Mouse (Mus musculus) embryonic facial prominence, embryonic 15.5 days (tissue): ENCODE measurements around the gene Gfm1. TPM values are rescaled to one million over a fixed set of nuclear protein-coding genes. Genes with fewer than 3 reads are reported as not detected.

Experiments used
- ATAC-seq: fragments of 200-750 bp; cut with Nextera tagmentation; 2 replicates; pipeline ENCODE4 v1.8.0; 2017; ENCODE audit warnings: low read depth, moderate TSS enrichment; ENCODE audit not compliant: insufficient number of reproducible peaks, low FRiP score, low TSS enrichment
- H3K27ac ChIP-seq: fragments of 300-500 bp; sonication (generic); replicated peaks from 2 replicates; pipeline ENCODE4 v1.5.1; 2015; ENCODE audit warnings: mild to moderate bottlenecking, inconsistent platforms
- H3K27me3 ChIP-seq: fragments of 300-500 bp; sonication (generic); 2 replicates; pipeline ENCODE4 v1.6.1; 2015; ENCODE audit warnings: inconsistent platforms
- H3K36me3 ChIP-seq: fragments of 300-500 bp; sonication (generic); 2 replicates; pipeline ENCODE4 v1.6.1; 2015; ENCODE audit warnings: mild to moderate bottlenecking, inconsistent platforms
- H3K4me1 ChIP-seq: fragments of 300-500 bp; sonication (generic); 2 replicates; pipeline ENCODE4 v1.6.1; 2015; ENCODE audit warnings: inconsistent platforms
- H3K4me2 ChIP-seq: fragments of 300-500 bp; sonication (generic); replicated peaks from 2 replicates; pipeline ENCODE4 v1.6.1; 2015; ENCODE audit warnings: mild to moderate bottlenecking, inconsistent platforms
- H3K4me3 ChIP-seq: fragments of 300-500 bp; sonication (generic); replicated peaks from 2 replicates; pipeline ENCODE4 v1.5.1; 2015; ENCODE audit warnings: mild to moderate bottlenecking, inconsistent platforms
- H3K9ac ChIP-seq: fragments of 300-500 bp; sonication (generic); 2 replicates; pipeline ENCODE4 v1.6.1; 2015; ENCODE audit warnings: inconsistent platforms
- H3K9me3 ChIP-seq: fragments of 300-500 bp; sonication (generic); replicated peaks from 2 replicates; pipeline ENCODE4 v1.6.1; 2016; ENCODE audit warnings: inconsistent platforms
- WGBS: fragments of 180-500 bp; shearing (Covaris S2); methylation state at CpG from one replicate; pipeline ENCODE4 v1.1.7; 2015; 5-methylcytosine and 5-hydroxymethylcytosine counted together
- polyA plus RNA-seq: library from polyadenylated mRNA; unstranded; fragments of >200 nt; fragmentation: Nextera tagmentation; extraction: Ambion mirVana; gene quantifications from 2 replicates; pipeline ENCODE4 v1.2.1, GENCODE M21; 2015

Gfm1 gene
- polyA plus RNA-seq: 38.1 and 40.2 TPM in 2 replicates

DNA sequence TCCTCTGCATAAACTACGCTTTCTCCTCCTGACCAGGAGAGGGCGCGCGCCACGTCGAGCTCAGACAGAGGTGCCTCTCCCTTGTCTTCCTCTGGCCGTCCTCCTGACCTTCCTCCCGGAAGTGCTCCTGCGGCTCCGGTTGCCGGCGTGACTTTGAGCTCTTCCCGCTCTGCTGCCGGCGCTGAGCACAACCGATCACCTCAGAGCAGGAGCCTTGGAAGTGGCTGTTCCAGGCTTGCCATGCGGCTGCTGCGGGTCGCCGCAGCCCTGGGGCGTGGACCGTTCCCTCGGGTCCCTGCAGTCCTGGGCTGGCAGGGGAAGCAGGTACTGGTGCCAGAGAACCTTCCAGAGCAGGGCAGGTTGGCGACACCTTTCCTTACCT lies at the start of gene Gfm1:
Gene Gfm1 (plus strand): TSS at position 98 of the 382 bp plus-strand sequence.
- Histone ChIP-seq H3K4me1 (peaks cover 9% of the 10 kb centered on the region), H3K4me2 (peak within 1 kb of the TSS; percentile 71), H3K4me3 (peak within 1 kb of the TSS; percentile 83), H3K27ac (no peak within 1 kb of the TSS), H3K27me3 (no peaks in the 10 kb centered on the region), H3K9ac (peak within 1 kb of the TSS; percentile 81), H3K9me3 (0 out of 2 replicates have a peak, but pooled peaks cover 8% of the 10 kb centered on the region), H3K36me3 (peaks cover 32% of the 10 kb centered on the region)
- WGBS: under 1% methylated on average over 24 of the region's 24 CpGs
- peak; percentile 90 for ATAC-seq

DNA sequence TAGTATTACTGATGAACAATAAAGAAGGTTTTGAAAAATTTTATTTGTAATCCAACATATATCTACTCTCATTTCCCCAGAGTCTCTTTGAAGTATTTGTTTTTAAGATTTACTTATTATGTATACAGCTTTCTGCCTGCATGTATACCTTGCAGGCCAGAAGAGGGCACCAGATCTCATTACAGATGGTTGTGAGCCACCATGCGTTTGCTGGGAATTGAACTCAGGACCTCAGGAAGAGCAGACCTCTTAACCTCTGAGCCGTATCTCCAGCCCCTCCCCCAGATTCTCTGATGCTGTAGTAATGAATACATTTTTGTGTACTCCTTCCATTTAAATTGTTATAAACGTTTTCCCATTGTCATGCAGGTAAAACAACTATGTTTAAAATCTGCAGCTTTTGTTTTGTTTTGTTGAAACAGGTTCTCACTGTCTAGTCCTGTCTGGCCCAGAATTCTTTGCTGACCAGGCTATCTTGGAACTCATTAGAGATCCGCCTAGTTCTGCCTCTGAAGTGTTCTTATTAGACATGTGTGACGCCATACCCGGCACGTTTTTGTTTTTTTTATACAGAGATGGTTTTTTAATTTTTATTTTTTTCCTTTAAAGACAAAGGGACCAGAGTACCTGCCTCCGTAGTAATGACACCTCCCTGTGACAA lies 428 bp upstream of the Gfm1 start:
- no peak overlapping the region for H3K9ac ChIP-seq

DNA sequence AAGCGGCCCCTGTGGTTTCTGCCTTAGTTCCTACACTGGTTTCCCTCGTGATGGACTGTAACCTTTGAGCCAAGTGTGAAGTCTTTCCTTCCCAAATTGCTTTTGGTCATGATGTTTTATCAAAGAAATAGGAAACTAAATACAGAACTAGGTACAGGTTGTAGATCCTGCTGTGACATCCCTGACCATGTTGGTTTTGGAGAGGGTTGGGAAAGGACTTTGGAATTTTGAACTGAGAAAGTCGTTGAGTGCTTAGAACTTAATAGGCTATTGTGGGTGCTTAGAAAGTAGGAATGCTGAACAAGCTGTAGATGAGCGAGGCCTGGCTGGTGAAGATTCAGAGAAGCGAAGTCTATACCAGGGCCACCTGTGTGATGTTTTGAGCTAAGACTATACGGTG lies 4.1 kb downstream of the Gfm1 start:
- Histone ChIP-seq H3K9ac (no peak overlapping the region), H3K4me3 (no peak overlapping the region), H3K27me3 (no peaks in the 10 kb centered on the region), H3K4me1 (peaks cover 9% of the 10 kb centered on the region), H3K27ac (no peak overlapping the region), H3K9me3 (no peaks in the 10 kb centered on the region), H3K36me3 (peaks cover 62% of the 10 kb centered on the region), H3K4me2 (no peak overlapping the region)
- no peak for ATAC-seq
- 95% methylated on average over 6 of the region's 6 CpGs for WGBS

More for the DNA sequence above, 428 bp upstream of the Gfm1 start:
- Histone ChIP-seq H3K4me2 (peak overlapping the region; percentile 71; the same call in 1 of the 2 replicates), H3K9me3 (0 out of 2 replicates have a peak, but pooled peaks cover 8% of the 10 kb centered on the region), H3K27me3 (no peaks in the 10 kb centered on the region), H3K4me3 (peak overlapping the region; percentile 83), H3K27ac (no peak overlapping the region), H3K4me1 (peaks cover 9% of the 10 kb centered on the region), H3K36me3 (peaks cover 29% of the 10 kb centered on the region)
- ATAC-seq: peak; percentile 64
- WGBS: 32% methylated on average over 8 of the region's 8 CpGs

DNA sequence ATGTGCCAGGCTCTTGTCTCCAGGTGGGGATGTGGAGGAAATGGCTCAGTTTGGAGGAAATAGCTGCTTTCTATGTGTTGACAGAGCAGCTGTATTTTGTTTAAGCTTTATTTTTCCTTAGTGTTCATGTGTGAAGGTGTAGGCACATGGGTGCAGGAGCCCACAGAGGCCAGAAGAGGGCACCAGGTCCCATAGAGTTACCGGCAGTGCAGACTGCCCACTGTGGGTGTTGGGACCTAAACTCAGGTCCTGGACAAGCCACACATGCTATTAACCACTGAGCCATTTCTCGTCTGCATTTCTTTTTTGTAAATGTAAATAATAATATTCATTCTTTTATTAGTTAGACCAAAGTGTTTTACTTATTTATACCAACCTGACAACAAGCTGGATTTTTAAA lies 17.2 kb downstream of the Gfm1 start:
- H3K4me3 ChIP-seq: no peak overlapping the region
- no peaks in the 10 kb centered on the region for H3K4me1 ChIP-seq
- peaks cover 64% of the 10 kb centered on the region for H3K36me3 ChIP-seq
- no peak overlapping the region for H3K27ac ChIP-seq
- no peak overlapping the region for H3K9ac ChIP-seq
- no peaks in the 10 kb centered on the region for H3K27me3 ChIP-seq
- 100% methylated on average over 2 of the region's 2 CpGs for WGBS
- no peak overlapping the region for H3K4me2 ChIP-seq
- ATAC-seq: no peak
- H3K9me3 ChIP-seq: no peaks in the 10 kb centered on the region

DNA sequence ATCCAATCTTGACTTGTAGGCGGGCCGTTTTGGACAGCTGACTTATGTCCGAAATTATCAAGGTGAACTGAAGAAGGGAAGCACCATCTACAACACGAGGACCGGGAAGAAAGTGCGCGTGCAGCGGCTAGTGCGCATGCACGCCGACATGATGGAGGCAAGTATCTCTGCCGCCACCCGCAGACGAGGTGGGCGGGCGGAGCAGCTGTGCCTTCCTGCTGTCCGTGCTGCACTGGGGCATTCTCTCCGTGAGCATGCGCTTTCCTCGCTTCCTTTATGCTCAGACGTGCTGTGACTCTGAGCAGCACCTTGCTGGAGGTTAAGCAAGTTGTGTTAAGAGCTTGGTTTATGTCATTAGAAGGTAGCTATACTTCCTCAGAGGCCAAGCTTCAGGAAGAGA lies 19.8 kb downstream of the Gfm1 start:
- no peaks in the 10 kb centered on the region for H3K27me3 ChIP-seq
- no peaks in the 10 kb centered on the region for H3K4me1 ChIP-seq
- H3K9me3 ChIP-seq: no peaks in the 10 kb centered on the region
- H3K27ac ChIP-seq: no peak overlapping the region
- peaks cover 70% of the 10 kb centered on the region for H3K36me3 ChIP-seq
- H3K4me3 ChIP-seq: no peak overlapping the region
- no peak for ATAC-seq
- no peak overlapping the region for H3K9ac ChIP-seq
- no peak overlapping the region for H3K4me2 ChIP-seq
- WGBS: 91% methylated on average over 21 of the region's 21 CpGs

DNA sequence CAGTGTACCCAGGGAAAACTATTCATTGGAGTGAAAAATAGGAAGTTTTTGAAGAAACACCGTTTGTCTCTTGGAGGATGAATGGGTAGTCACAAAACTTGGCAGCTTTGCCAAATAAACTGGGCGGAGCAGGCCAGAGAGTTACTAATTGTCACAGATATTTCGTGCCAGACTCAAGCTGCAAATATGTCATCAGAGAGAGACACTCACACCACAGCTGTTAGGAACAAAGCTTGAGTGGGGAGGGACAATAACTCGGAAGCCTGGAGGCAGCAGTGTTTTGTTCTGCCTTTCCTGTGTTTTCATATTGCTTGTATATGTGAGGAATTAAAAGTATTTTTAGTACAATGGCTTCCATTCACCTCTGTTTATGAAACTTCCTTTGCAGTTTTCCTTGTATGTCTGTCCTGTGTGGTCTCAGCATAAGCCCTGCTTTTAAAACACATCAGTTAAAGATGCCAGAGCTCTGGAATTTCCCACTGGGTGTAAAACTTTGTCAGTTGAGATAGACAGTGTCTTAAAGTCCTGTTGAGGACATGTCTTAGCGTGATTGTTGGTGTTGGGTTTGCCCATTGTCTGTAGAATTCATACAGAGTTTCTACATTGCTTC lies 20.8 kb downstream of the Gfm1 start:
- 67% methylated on average over 5 of the region's 5 CpGs for WGBS
- Histone ChIP-seq H3K4me2 (no peak overlapping the region), H3K9me3 (no peaks in the 10 kb centered on the region), H3K4me3 (no peak overlapping the region), H3K27ac (no peak overlapping the region), H3K9ac (no peak overlapping the region), H3K36me3 (peaks cover 72% of the 10 kb centered on the region), H3K27me3 (no peaks in the 10 kb centered on the region), H3K4me1 (no peaks in the 10 kb centered on the region)
- no peak for ATAC-seq

DNA sequence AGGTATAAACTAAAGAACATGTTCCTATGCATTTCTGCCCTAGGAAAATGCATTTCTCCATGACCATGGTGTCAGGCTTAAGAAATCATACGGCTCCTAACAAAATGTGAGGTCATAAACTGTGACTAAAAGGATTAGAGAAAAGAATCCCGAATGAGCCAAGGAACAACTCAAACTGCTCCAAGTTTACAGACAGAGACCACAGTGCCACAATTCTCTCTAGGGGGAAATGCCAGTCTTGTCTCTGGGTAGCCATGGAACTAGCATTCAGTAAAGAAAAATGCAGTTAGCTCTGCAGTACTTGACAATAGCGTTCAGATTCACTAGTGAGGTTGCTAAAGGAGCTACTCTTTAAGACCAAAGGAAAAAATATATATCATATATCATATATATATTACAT lies 30.0 kb downstream of the Gfm1 start:
- WGBS: 68% methylated on average over 3 of the region's 3 CpGs
- peaks cover 49% of the 10 kb centered on the region for H3K36me3 ChIP-seq
- no peak overlapping the region for H3K4me3 ChIP-seq
- no peak overlapping the region for H3K9ac ChIP-seq
- H3K4me2 ChIP-seq: no peak overlapping the region
- no peaks in the 10 kb centered on the region for H3K27me3 ChIP-seq
- peaks cover 10% of the 10 kb centered on the region for H3K4me1 ChIP-seq
- no peaks in the 10 kb centered on the region for H3K9me3 ChIP-seq
- no peak for ATAC-seq
- H3K27ac ChIP-seq: no peak overlapping the region

DNA sequence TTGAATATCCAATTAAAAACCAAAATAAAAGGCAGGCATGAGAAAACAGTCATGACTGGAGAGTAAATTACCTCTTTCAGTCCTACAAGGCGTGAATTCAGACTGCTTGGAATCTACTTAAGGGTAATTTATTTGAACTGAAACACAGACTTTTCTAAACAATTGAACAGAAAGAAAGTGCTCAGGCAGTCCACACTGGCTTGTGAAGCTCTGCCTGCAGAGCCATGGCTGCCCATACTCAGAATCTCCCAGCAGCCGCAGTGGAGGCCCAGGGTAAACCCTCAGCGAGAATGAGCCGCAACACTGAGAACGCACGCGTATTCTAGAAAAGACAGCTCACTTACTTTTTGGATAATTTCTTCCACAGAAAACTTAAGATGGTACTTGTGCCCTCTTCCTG lies 32.1 kb downstream of the Gfm1 start:
- Histone ChIP-seq H3K4me1 (peaks cover 10% of the 10 kb centered on the region), H3K9ac (no peak overlapping the region), H3K9me3 (no peaks in the 10 kb centered on the region), H3K36me3 (peaks cover 29% of the 10 kb centered on the region), H3K27me3 (no peaks in the 10 kb centered on the region), H3K27ac (no peak overlapping the region), H3K4me2 (no peak overlapping the region), H3K4me3 (no peak overlapping the region)
- WGBS: 90% methylated on average over 7 of the region's 7 CpGs
- no peak for ATAC-seq

DNA sequence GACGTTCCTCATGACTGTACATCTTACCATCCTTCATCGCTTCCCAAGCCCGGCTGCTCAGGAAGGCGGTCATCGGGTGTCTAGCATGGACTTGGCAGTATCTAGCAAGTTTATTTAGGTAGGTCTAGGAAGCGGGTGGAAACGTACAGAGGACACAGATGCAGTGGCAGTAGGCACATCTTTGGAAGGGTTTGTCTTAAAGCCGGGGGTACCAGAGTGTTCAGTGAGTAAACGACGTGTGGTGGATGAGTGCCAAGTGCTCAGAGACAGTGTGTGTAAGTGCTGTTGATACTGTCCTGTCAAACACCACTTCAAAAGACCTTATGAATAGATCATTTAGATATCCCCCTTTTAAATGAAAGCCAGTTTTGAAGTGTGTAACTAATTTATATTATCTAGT lies 32.7 kb downstream of the Gfm1 start:
- Histone ChIP-seq H3K4me2 (peak overlapping the region; percentile 84), H3K27ac (no peak overlapping the region), H3K4me3 (peak overlapping the region; percentile 69), H3K9ac (no peak overlapping the region), H3K36me3 (peaks cover 25% of the 10 kb centered on the region), H3K4me1 (peaks cover 10% of the 10 kb centered on the region), H3K9me3 (no peaks in the 10 kb centered on the region), H3K27me3 (no peaks in the 10 kb centered on the region)
- no peak for ATAC-seq
- 38% methylated on average over 10 of the region's 10 CpGs for WGBS

DNA sequence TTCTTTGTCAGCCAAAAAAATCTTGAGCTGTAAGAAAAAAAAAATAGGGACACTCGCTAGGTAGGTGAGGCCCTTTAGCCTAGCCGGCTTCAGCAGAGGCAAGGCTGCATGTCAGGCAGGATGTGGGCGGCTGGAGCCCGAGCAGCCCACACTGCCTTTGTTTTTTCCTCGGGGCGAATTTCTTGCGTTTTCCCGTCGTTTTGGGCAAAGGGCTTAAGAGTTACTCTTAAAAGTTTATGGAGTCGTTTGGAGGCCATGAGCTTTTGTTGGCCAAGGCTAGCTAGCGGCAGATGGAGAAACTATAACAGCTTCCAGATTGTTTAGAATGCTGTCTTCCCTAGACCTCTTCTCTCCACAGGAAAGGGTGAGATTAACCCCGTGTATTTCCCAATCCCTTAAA lies 33.1 kb downstream of the Gfm1 start:
- Histone ChIP-seq H3K4me3 (peak overlapping the region; percentile 69), H3K4me1 (peaks cover 10% of the 10 kb centered on the region), H3K4me2 (peak overlapping the region; percentile 84), H3K27me3 (no peaks in the 10 kb centered on the region), H3K9ac (peak overlapping the region; percentile 59; the same call in 1 of the 2 replicates), H3K36me3 (peaks cover 27% of the 10 kb centered on the region), H3K27ac (peak overlapping the region; percentile 79), H3K9me3 (no peaks in the 10 kb centered on the region)
- no peak for ATAC-seq
- 2% methylated on average over 12 of the region's 12 CpGs for WGBS

DNA sequence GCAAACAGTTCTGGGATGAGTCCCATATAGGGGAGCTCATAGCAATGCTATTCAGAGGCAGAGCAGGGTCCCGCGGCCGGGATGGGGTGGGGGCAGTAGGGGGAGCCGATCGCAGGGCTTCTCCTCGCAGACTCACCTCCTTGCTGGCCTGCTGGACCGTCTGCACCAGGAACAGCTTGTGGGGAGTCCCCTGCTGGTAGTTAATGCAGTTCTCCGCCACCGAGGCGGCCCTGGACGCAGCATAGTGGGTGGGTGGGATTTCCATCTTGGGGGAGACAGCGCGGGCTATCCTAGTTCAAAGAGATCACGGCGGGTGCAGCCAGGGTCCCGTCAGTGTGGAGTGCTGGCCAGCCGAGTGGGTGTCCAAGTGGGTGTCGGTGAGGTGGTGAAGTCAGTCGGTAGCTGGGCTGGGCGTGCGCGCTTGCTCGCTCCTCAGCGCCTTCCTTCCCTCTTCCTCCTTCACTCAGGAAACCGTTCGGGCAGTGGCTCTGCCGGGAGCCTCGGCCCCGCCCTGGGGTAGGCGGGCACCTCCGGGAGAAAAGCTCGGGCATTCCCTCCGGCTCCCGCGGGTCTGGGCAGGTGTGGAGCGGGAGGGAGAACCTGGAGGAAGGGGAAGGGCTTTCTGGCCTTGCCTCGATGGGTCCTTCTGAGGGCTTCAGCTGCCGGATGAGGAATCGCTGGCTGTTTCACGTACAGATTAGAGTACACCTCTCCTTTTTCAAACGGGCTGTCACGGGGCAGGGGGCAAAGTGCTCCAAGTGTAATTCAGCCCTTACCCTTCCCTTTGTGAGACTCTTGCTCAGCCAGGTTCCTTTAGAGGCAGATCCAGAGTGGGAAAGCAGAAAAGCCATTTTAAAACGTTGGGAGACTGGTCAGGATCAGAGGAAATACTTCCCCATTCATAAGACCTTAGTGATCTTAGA lies 33.8 kb downstream of the Gfm1 start, which contains the start of gene Lxn:
Gene Lxn (minus strand): TSS at position 477 of the 923 bp plus-strand sequence.
- H3K27me3 ChIP-seq: no peaks in the 10 kb centered on the region
- WGBS: under 1% methylated on average over 43 of the region's 43 CpGs
- H3K9ac ChIP-seq: peak within 1 kb of the TSS; percentile 59
- peak; percentile 89 for ATAC-seq
- H3K9me3 ChIP-seq: no peaks in the 10 kb centered on the region
- peaks cover 26% of the 10 kb centered on the region for H3K36me3 ChIP-seq
- peaks cover 10% of the 10 kb centered on the region for H3K4me1 ChIP-seq
- H3K27ac ChIP-seq: peak within 1 kb of the TSS; percentile 79
- H3K4me2 ChIP-seq: peak within 1 kb of the TSS; percentile 84
- peak within 1 kb of the TSS; percentile 69 for H3K4me3 ChIP-seq
